Mouse (Mus musculus) limb, embryonic 10.5 days (tissue): ENCODE measurements around the gene Tunar. TPM values are rescaled to one million over a fixed set of nuclear protein-coding genes. Genes with fewer than 3 reads are reported as not detected.
A peak's percentile ranks its signal among the peaks of the same experiment; 100 is the strongest.

Source experiments
- DNase-seq: peaks from one replicate; pipeline ENCODE4 v3.0.0-alpha.2; 2017; ENCODE audit warnings: low spot score
- H3K27ac ChIP-seq: fragments of 300-500 bp; sonication (generic); 2 replicates; pipeline ENCODE4 v1.5.1; 2016; ENCODE audit warnings: mild to moderate bottlenecking
- H3K27me3 ChIP-seq: fragments of 300-500 bp; sonication (generic); 2 replicates; pipeline ENCODE4 v1.6.1; 2016; ENCODE audit warnings: low read depth, mild to moderate bottlenecking; ENCODE audit not compliant: poor library complexity, severe bottlenecking
- H3K36me3 ChIP-seq: fragments of 300-500 bp; sonication (generic); 2 replicates; pipeline ENCODE4 v1.6.1; 2016; ENCODE audit warnings: mild to moderate bottlenecking, moderate library complexity
- H3K4me1 ChIP-seq: fragments of 300-500 bp; sonication (generic); 2 replicates; pipeline ENCODE4 v1.6.1; 2016
- H3K4me3 ChIP-seq: fragments of 300-500 bp; sonication (generic); 2 replicates; pipeline ENCODE4 v1.5.1; 2016; ENCODE audit warnings: mild to moderate bottlenecking, moderate library complexity
- H3K9me3 ChIP-seq: fragments of 300-500 bp; sonication (generic); replicated peaks from 2 replicates; pipeline ENCODE4 v1.6.1; 2016; ENCODE audit warnings: mild to moderate bottlenecking
- WGBS: fragments of 180-500 bp; shearing (Covaris S2); methylation state at CpG from one replicate; pipeline ENCODE4 v1.1.7; 2016; 5-methylcytosine and 5-hydroxymethylcytosine counted together
- polyA plus RNA-seq: library from polyadenylated mRNA; unstranded; fragments of >200 nt; fragmentation: Nextera tagmentation; extraction: Ambion mirVana; gene quantifications from 2 replicates; pipeline ENCODE4 v1.2.1, GENCODE M21; 2016

Gene Tunar
- polyA plus RNA-seq, 1 experiment from 2014 or later = 0.23 TPM

DNA sequence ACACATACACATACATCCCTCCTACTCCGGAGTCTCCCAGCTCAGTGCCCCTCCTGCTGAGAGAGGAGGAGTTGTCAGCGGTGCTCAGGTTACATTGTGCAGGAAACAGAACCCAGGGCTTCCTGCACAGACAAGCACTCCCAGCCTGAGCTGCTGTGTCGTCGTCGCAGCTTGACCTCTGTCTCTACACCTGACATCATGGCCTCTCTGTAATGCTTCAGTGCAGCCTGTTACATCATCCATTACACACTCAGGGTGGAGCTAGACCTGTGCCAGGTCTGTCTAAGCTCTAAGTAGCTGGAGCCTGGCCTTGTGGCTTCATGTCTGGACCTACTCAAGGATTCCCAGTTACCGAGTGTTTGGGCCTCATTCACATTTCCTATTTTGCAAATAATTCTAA, 86.8 kb downstream of the Tunar start:
- WGBS = 43% methylated on average over 6 of the region's 6 CpGs
- Histone ChIP-seq H3K4me1 (peaks cover 4% of the 10 kb centered on the region; the same call in 1 of the 2 replicates), H3K36me3 (no peaks in the 10 kb centered on the region), H3K4me3 (no peak overlapping the region), H3K27ac (no peak overlapping the region), H3K9me3 (no peaks in the 10 kb centered on the region), H3K27me3 (no peaks in the 10 kb centered on the region)
- no peak for DNase-seq

DNA sequence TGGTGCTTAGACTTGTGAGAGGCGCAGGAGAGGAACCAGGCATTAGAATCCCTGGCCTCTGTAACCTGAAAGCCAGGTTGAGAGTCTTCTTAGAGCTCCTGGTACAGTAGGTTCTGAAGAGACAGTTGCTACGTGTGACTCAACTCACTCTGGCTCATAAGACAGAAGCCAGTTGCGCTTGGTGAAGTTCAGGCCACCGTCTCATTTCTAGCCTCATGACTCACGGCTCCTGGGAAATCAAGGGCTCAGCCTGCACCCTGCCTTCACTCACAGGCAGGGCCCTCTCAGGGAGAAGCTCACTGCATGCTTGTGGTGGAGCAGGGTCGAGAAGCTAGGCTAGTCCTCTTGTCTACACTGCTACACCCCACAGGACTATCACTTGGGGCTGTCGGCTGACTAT, 92.9 kb downstream of the Tunar start:
- WGBS = 76% methylated on average over 7 of the region's 7 CpGs
- DNase-seq = no peak

GRCm38 (mm10) chr12:105427039-105427757, 93.5 kb downstream of the Tunar start:
- Histone ChIP-seq H3K36me3 (no peaks in the 10 kb centered on the region), H3K9me3 (no peaks in the 10 kb centered on the region), H3K27me3 (no peaks in the 10 kb centered on the region), H3K27ac (no peak overlapping the region), H3K4me1 (0 out of 2 replicates have a peak, but pooled peaks cover 6% of the 10 kb centered on the region), H3K4me3 (no peak overlapping the region)
- peak; percentile 67 for DNase-seq
- 36% methylated on average over 10 of the region's 10 CpGs for WGBS

More for the DNA sequence above, 92.9 kb downstream of the Tunar start:
- no peak overlapping the region for H3K4me3 ChIP-seq
- 0 out of 2 replicates have a peak, but pooled peaks cover 6% of the 10 kb centered on the region for H3K4me1 ChIP-seq
- H3K9me3 ChIP-seq = no peaks in the 10 kb centered on the region
- H3K36me3 ChIP-seq = no peaks in the 10 kb centered on the region
- H3K27me3 ChIP-seq = no peaks in the 10 kb centered on the region
- no peak overlapping the region for H3K27ac ChIP-seq

- H3K4me3 ChIP-seq = no peak overlapping the region
- H3K9me3 ChIP-seq = no peaks in the 10 kb centered on the region
- H3K27ac ChIP-seq = no peak overlapping the region
- no peaks in the 10 kb centered on the region for H3K36me3 ChIP-seq
- WGBS = 58% methylated on average over 3 of the region's 3 CpGs
- H3K4me1 ChIP-seq = 0 out of 2 replicates have a peak, but pooled peaks cover 6% of the 10 kb centered on the region
- no peaks in the 10 kb centered on the region for H3K27me3 ChIP-seq
- DNase-seq = no peak
These were observed 98.2 kb downstream of the Tunar start for GRCm38 (mm10) chr12:105431872-105432271.

DNA sequence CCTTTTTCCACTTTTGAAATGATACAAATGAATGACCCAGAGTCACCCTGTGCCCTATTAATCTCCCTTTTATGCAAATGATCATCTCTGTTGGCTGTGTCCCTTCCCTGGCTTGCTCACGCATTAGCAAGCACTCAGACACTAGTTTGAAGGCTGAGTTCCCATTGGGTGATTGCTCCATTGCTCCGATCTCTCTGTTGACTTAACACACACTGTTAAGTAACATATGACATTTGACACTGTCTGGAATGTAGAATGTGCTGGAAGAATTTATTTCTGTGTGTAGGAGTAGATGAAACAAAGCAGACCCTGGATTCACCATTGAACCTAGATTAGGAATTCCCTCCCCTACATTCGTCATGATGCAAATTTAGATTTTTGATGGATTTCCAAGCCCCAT, 99.1 kb downstream of the Tunar start:
- H3K27ac ChIP-seq = no peak overlapping the region
- no peaks in the 10 kb centered on the region for H3K9me3 ChIP-seq
- H3K4me1 ChIP-seq = no peaks in the 10 kb centered on the region
- WGBS = 73% methylated on average over 3 of the region's 3 CpGs
- H3K36me3 ChIP-seq = no peaks in the 10 kb centered on the region
- DNase-seq = no peak
- H3K27me3 ChIP-seq = no peaks in the 10 kb centered on the region
- no peak overlapping the region for H3K4me3 ChIP-seq

Other genes starting within 250 kb of the Tunar start
- gene Tcl1b2, start 187.9 kb upstream of the Tunar start, polyA plus RNA-seq = not detected in 2 replicates
- gene Tcl1b1, start 174.2 kb upstream of the Tunar start, polyA plus RNA-seq = not detected in 2 replicates
- not detected in 2 replicates for gene Tcl1b5, start 157.5 kb upstream of the Tunar start, polyA plus RNA-seq
- gene Tcl1b3, start 142.8 kb upstream of the Tunar start, polyA plus RNA-seq = not detected in 2 replicates
- gene Tcl1b4, start 131.9 kb upstream of the Tunar start, polyA plus RNA-seq = not detected in 2 replicates
- not detected in 2 replicates for gene Tcl1, start 111.1 kb upstream of the Tunar start, polyA plus RNA-seq
- 1.3 and 2.0 TPM in 2 replicates for gene D430019H16Rik, start 120.0 kb downstream of the Tunar start, polyA plus RNA-seq
- gene Bdkrb2, start 229.4 kb downstream of the Tunar start, polyA plus RNA-seq = 0.36 and 0.93 TPM in 2 replicates